Mouse (Mus musculus) forebrain, embryonic 16.5 days (tissue): ENCODE measurements around the gene Tmtc4. TPM values are rescaled to one million over a fixed set of nuclear protein-coding genes. Genes with fewer than 3 reads are reported as not detected.

ENCODE experiments used
- ATAC-seq: fragments of 200-750 bp; cut with Nextera tagmentation; 2 replicates; pipeline ENCODE4 v1.8.0; 2017; ENCODE audit warnings: mild to moderate bottlenecking, moderate library complexity
- H3K27ac ChIP-seq: fragments of 300-500 bp; sonication (generic); 2 replicates; pipeline ENCODE4 v1.5.1; 2014; ENCODE audit warnings: low read length, control low read depth
- H3K27me3 ChIP-seq: fragments of 300-500 bp; sonication (generic); replicated peaks from 2 replicates; pipeline ENCODE4 v1.6.1; 2014; ENCODE audit warnings: low read length; ENCODE audit not compliant: control insufficient read depth, insufficient read depth
- H3K36me3 ChIP-seq: fragments of 300-500 bp; sonication (generic); 2 replicates; pipeline ENCODE4 v1.6.1; 2014; ENCODE audit not compliant: control insufficient read depth, insufficient read depth
- H3K4me1 ChIP-seq: fragments of 300-500 bp; sonication (generic); replicated peaks from 2 replicates; pipeline ENCODE4 v1.6.1; 2014; ENCODE audit warnings: low read length; ENCODE audit not compliant: control insufficient read depth, insufficient read depth
- H3K4me2 ChIP-seq: fragments of 300-500 bp; sonication (generic); 2 replicates; pipeline ENCODE4 v1.6.1; 2014; ENCODE audit warnings: mild to moderate bottlenecking, low read length, control low read depth
- H3K4me3 ChIP-seq: fragments of 300-500 bp; sonication (generic); replicated peaks from 2 replicates; pipeline ENCODE4 v1.5.1; 2014; ENCODE audit warnings: mild to moderate bottlenecking, low read length, control low read depth
- H3K9ac ChIP-seq: fragments of 300-500 bp; sonication (generic); replicated peaks from 2 replicates; pipeline ENCODE4 v1.6.1; 2014; ENCODE audit warnings: low read depth, low read length, control low read depth
- H3K9me3 ChIP-seq: fragments of 300-500 bp; sonication (generic); 2 replicates; pipeline ENCODE4 v1.6.1; 2016; ENCODE audit warnings: low read length; ENCODE audit not compliant: control insufficient read depth
- WGBS: fragments of 180-500 bp; shearing (Covaris S2); extraction: QIAGEN DNeasy Blood & Tissue Kit; methylation state at CpG from one replicate; pipeline ENCODE4 v1.1.7; 2014; 5-methylcytosine and 5-hydroxymethylcytosine counted together
- polyA plus RNA-seq: library from polyadenylated mRNA; unstranded; fragments of >200 nt; fragmentation: Nextera tagmentation; extraction: Ambion mirVana; gene quantifications from 2 replicates; pipeline ENCODE4 v1.2.1, GENCODE M21; 2015

Gene Tmtc4
- polyA plus RNA-seq, 1 experiment from 2014 or later = 40.3 TPM

DNA sequence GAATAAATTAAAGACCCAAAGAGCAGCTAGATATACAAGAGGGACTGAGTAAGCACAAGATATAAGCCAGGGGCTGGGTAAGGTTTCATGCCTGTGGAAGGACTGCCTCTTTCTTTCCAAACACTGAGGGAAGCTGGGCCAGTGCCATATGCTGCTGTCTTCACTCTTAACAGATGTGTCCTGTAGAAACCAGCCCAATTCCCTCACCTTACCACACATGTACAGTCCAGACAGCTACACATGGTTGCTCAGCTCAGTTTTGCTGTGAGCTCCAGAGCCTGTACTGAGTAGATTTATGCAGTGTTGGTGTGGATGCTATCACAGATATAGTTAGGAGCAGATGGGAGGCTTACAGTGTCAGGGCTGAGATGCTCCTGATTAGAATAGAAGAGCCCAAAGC, 83.2 kb downstream of the Tmtc4 start:
- no peak overlapping the region for H3K9ac ChIP-seq
- H3K4me3 ChIP-seq = no peak overlapping the region
- H3K27me3 ChIP-seq = no peaks in the 10 kb centered on the region; the same call in 1 of the 2 replicates
- no peaks in the 10 kb centered on the region for H3K36me3 ChIP-seq
- peak; percentile 72 for ATAC-seq
- H3K9me3 ChIP-seq = no peaks in the 10 kb centered on the region
- H3K4me1 ChIP-seq = peaks cover 18% of the 10 kb centered on the region
- no peak overlapping the region for H3K4me2 ChIP-seq
- H3K27ac ChIP-seq = no peak overlapping the region

GRCm38 (mm10) chr14:122898550-122898949, 85.3 kb downstream of the Tmtc4 start:
- H3K27me3 ChIP-seq = no peaks in the 10 kb centered on the region
- H3K4me2 ChIP-seq = no peak overlapping the region
- H3K9me3 ChIP-seq = no peaks in the 10 kb centered on the region
- no peak for ATAC-seq
- no peak overlapping the region for H3K27ac ChIP-seq
- H3K4me3 ChIP-seq = no peak overlapping the region
- no peaks in the 10 kb centered on the region for H3K36me3 ChIP-seq
- peaks cover 18% of the 10 kb centered on the region for H3K4me1 ChIP-seq
- H3K9ac ChIP-seq = no peak overlapping the region

DNA sequence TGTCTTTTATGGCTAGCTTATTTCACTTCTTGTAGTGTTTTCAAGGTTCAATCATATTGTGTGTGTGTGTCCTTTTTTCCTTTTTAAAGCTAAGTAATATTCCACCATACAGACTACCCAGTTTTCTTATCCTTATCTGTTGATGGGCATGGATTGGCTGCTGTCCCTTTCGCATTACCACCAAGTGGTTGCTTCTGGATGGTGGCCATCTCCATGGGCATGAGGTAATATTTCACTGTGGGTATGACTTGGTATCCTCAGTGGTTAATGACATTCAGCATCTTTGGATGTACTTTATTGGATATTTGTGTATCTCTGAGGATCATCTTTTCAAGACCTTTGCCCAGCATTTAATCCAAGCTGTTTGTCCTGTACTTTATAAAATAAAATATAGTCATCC, 87.7 kb downstream of the Tmtc4 start:
- no peak for ATAC-seq
- no peaks in the 10 kb centered on the region for H3K9me3 ChIP-seq
- H3K4me2 ChIP-seq = no peak overlapping the region
- no peaks in the 10 kb centered on the region for H3K36me3 ChIP-seq
- peaks cover 7% of the 10 kb centered on the region for H3K4me1 ChIP-seq
- H3K4me3 ChIP-seq = no peak overlapping the region
- H3K27me3 ChIP-seq = no peaks in the 10 kb centered on the region
- no peak overlapping the region for H3K9ac ChIP-seq
- WGBS = 97% methylated on average over 1 of the region's 1 CpGs
- H3K27ac ChIP-seq = no peak overlapping the region

GRCm38 (mm10) chr14:122891470-122891968, 92.3 kb downstream of the Tmtc4 start:
- 96% methylated on average over 12 of the region's 12 CpGs for WGBS
- H3K9me3 ChIP-seq = no peaks in the 10 kb centered on the region
- no peak overlapping the region for H3K27ac ChIP-seq
- no peak overlapping the region for H3K4me3 ChIP-seq
- no peaks in the 10 kb centered on the region for H3K4me1 ChIP-seq
- H3K9ac ChIP-seq = no peak overlapping the region
- H3K27me3 ChIP-seq = no peaks in the 10 kb centered on the region
- ATAC-seq = no peak
- no peak overlapping the region for H3K4me2 ChIP-seq
- no peaks in the 10 kb centered on the region for H3K36me3 ChIP-seq

GRCm38 (mm10) chr14:122888480-122888872, 95.4 kb downstream of the Tmtc4 start:
- Histone ChIP-seq H3K27ac (no peak overlapping the region), H3K4me3 (no peak overlapping the region), H3K9me3 (no peaks in the 10 kb centered on the region), H3K9ac (no peak overlapping the region), H3K4me2 (no peak overlapping the region), H3K36me3 (no peaks in the 10 kb centered on the region), H3K27me3 (no peaks in the 10 kb centered on the region), H3K4me1 (peaks cover 19% of the 10 kb centered on the region)
- no peak for ATAC-seq
- WGBS = 93% methylated on average over 1 of the region's 1 CpGs

GRCm38 (mm10) chr14:122887702-122888479, 95.9 kb downstream of the Tmtc4 start:
- no peak overlapping the region for H3K27ac ChIP-seq
- no peaks in the 10 kb centered on the region for H3K36me3 ChIP-seq
- no peaks in the 10 kb centered on the region for H3K9me3 ChIP-seq
- no peaks in the 10 kb centered on the region for H3K27me3 ChIP-seq
- no peak for ATAC-seq
- H3K4me2 ChIP-seq = no peak overlapping the region
- no peak overlapping the region for H3K9ac ChIP-seq
- no peak overlapping the region for H3K4me3 ChIP-seq
- 66% methylated on average over 3 of the region's 3 CpGs for WGBS
- peaks cover 25% of the 10 kb centered on the region for H3K4me1 ChIP-seq

- Histone ChIP-seq H3K4me3 (no peak overlapping the region), H3K4me1 (peaks cover 31% of the 10 kb centered on the region)
- 81% methylated on average over 1 of the region's 1 CpGs for WGBS
These were observed 96.6 kb downstream of the Tmtc4 start for GRCm38 (mm10) chr14:122887278-122887677.

GRCm38 (mm10) chr14:122885893-122886292, 97.9 kb downstream of the Tmtc4 start:
- ATAC-seq = peak; percentile 54
- WGBS = 66% methylated on average over 7 of the region's 7 CpGs

More at GRCm38 (mm10) chr14:122887278-122887677, 96.6 kb downstream of the Tmtc4 start:
- H3K9ac ChIP-seq = no peak overlapping the region
- H3K36me3 ChIP-seq = no peaks in the 10 kb centered on the region
- H3K9me3 ChIP-seq = no peaks in the 10 kb centered on the region
- H3K4me2 ChIP-seq = no peak overlapping the region
- no peak for ATAC-seq
- no peaks in the 10 kb centered on the region for H3K27me3 ChIP-seq
- H3K27ac ChIP-seq = no peak overlapping the region

DNA sequence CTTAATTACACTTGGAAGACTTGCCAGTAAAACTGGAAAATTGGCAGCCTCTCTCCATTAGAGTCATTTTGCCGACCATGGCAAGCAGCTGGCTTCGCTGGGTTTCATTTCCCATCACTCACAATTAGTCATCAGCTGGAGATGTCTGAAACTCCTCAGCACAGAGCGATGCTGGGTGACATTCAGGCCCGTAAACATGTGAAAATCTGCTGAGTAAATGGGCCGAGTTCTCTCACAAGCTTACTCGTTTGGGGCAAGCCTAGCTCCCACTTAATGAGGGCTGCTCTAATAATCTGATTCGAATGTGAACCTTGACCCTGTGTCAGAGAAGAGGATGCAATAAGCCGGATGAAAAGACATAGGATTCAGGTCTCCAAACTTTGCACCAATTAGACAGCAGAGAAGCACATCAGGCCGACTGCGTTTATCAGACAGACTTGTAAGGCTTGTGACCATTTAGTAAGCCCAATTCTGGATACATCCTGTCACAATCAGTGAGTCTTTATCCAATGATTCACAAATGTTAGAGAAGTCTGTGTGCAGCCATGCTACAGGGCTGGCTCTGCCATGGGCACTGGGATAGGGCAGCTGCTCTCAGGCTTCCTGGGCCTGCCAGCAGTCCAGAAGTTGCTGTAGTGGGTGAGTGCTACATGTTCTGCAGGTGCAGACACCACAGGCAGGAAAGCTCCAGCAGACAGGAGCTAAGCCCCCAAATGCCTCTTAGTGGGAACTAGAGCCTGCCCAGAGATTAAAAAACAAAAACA, 99.8 kb downstream of the Tmtc4 start:
- no peak overlapping the region for H3K9ac ChIP-seq
- H3K4me3 ChIP-seq = no peak overlapping the region
- WGBS = 7% methylated on average over 10 of the region's 10 CpGs
- H3K4me1 ChIP-seq = peaks cover 41% of the 10 kb centered on the region
- H3K27ac ChIP-seq = peak overlapping the region; percentile 34; the same call in 1 of the 2 replicates
- H3K9me3 ChIP-seq = no peaks in the 10 kb centered on the region
- 0 out of 2 replicates have a peak, but pooled peaks cover 2% of the 10 kb centered on the region for H3K27me3 ChIP-seq
- ATAC-seq = peak; percentile 77
- H3K36me3 ChIP-seq = no peaks in the 10 kb centered on the region
- no peak overlapping the region for H3K4me2 ChIP-seq

More at GRCm38 (mm10) chr14:122885893-122886292, 97.9 kb downstream of the Tmtc4 start:
- H3K4me3 ChIP-seq = no peak overlapping the region
- no peaks in the 10 kb centered on the region for H3K27me3 ChIP-seq
- no peak overlapping the region for H3K27ac ChIP-seq
- H3K36me3 ChIP-seq = no peaks in the 10 kb centered on the region
- H3K9me3 ChIP-seq = no peaks in the 10 kb centered on the region
- no peak overlapping the region for H3K4me2 ChIP-seq
- peaks cover 37% of the 10 kb centered on the region for H3K4me1 ChIP-seq
- H3K9ac ChIP-seq = no peak overlapping the region
